Mouse (Mus musculus) ES-CJ7 (cell line): ENCODE measurements around the gene Lypd1.

Experiments
- DNase-seq: peaks from one replicate; pipeline ENCODE4 v3.0.0; 2011; ENCODE audit warnings: low read depth, low spot score

Lypd1 gene

GRCm38 (mm10) chr1:125912601-125913600 lies at the start of gene Lypd1:
Gene Lypd1 (minus strand): TSS chr1:125913101.
- DNase-seq: peak; percentile 7

GRCm38 (mm10) chr1:125951026-125951425 lies 38.1 kb upstream of the Lypd1 start:
- DNase-seq: no peak

- DNase-seq: no peak
Measured at GRCm38 (mm10) chr1:125949076-125949475, 36.2 kb upstream of the Lypd1 start.

- no peak for DNase-seq
Measured at GRCm38 (mm10) chr1:125945136-125945535, 32.2 kb upstream of the Lypd1 start.

- DNase-seq: no peak
Measured at GRCm38 (mm10) chr1:125943305-125943704, 30.4 kb upstream of the Lypd1 start.

- DNase-seq: no peak
Measured at GRCm38 (mm10) chr1:125925486-125925885, 12.6 kb upstream of the Lypd1 start.

GRCm38 (mm10) chr1:125923062-125923461 lies 10.2 kb upstream of the Lypd1 start:
- no peak for DNase-seq

GRCm38 (mm10) chr1:125920696-125921095 lies 7.8 kb upstream of the Lypd1 start:
- DNase-seq: no peak

GRCm38 (mm10) chr1:125911901-125912445 lies 928 bp downstream of the Lypd1 start:
- peak; percentile 76 for DNase-seq

GRCm38 (mm10) chr1:125911337-125911900 lies 1.5 kb downstream of the Lypd1 start:
- DNase-seq: peak; percentile 36

GRCm38 (mm10) chr1:125910871-125911265 lies 2.0 kb downstream of the Lypd1 start:
- DNase-seq: no peak

GRCm38 (mm10) chr1:125910211-125910870 lies 2.6 kb downstream of the Lypd1 start:
- peak; percentile 54 for DNase-seq

GRCm38 (mm10) chr1:125893158-125893557 lies 19.7 kb downstream of the Lypd1 start:
- no peak for DNase-seq

- DNase-seq: no peak
Measured at GRCm38 (mm10) chr1:125870056-125870455, 42.8 kb downstream of the Lypd1 start.

- DNase-seq: no peak
Measured at GRCm38 (mm10) chr1:125858631-125859030, 54.3 kb downstream of the Lypd1 start.

- DNase-seq: peak; percentile 13
Measured at GRCm38 (mm10) chr1:125854646-125855045, 58.3 kb downstream of the Lypd1 start.

GRCm38 (mm10) chr1:125839746-125840392 lies 73.0 kb downstream of the Lypd1 start:
- DNase-seq: no peak

GRCm38 (mm10) chr1:125837507-125837906 lies 75.4 kb downstream of the Lypd1 start:
- DNase-seq: no peak

GRCm38 (mm10) chr1:125823611-125824010 lies 89.3 kb downstream of the Lypd1 start:
- no peak for DNase-seq

GRCm38 (mm10) chr1:125821101-125821500 lies 91.8 kb downstream of the Lypd1 start:
- DNase-seq: no peak
